Mouse (Mus musculus) forebrain, embryonic 13.5 days (tissue): Measurements from ENCODE around the gene Tmem130. TPM values are rescaled to one million over a fixed set of nuclear protein-coding genes. Genes with fewer than 3 reads are reported as not detected.
A peak's percentile ranks its signal among the peaks of the same experiment; 100 is the strongest.

Source experiments
- ATAC-seq: fragments of 200-750 bp; cut with Nextera tagmentation; 2 replicates; pipeline ENCODE4 v1.8.0; 2017
- H3K27ac ChIP-seq: fragments of 300-500 bp; sonication (generic); 2 replicates; pipeline ENCODE4 v1.5.1; 2015; ENCODE audit warnings: inconsistent platforms, mild to moderate bottlenecking, moderate library complexity
- H3K27me3 ChIP-seq: fragments of 300-500 bp; sonication (generic); 2 replicates; pipeline ENCODE4 v1.6.1; 2015; ENCODE audit warnings: mild to moderate bottlenecking, inconsistent platforms
- H3K36me3 ChIP-seq: fragments of 300-500 bp; sonication (generic); 2 replicates; pipeline ENCODE4 v1.6.1; 2015; ENCODE audit warnings: mild to moderate bottlenecking, inconsistent platforms; ENCODE audit not compliant: poor library complexity, severe bottlenecking
- H3K4me1 ChIP-seq: fragments of 300-500 bp; sonication (generic); 2 replicates; pipeline ENCODE4 v1.6.1; 2015; ENCODE audit warnings: inconsistent platforms
- H3K4me2 ChIP-seq: fragments of 300-500 bp; sonication (generic); 2 replicates; pipeline ENCODE4 v1.6.1; 2015; ENCODE audit warnings: inconsistent platforms, mild to moderate bottlenecking, moderate library complexity
- H3K4me3 ChIP-seq: fragments of 300-500 bp; sonication (generic); 2 replicates; pipeline ENCODE4 v1.5.1; 2015; ENCODE audit warnings: mild to moderate bottlenecking, inconsistent platforms
- H3K9ac ChIP-seq: fragments of 300-500 bp; sonication (generic); 2 replicates; pipeline ENCODE4 v1.6.1; 2015; ENCODE audit warnings: mild to moderate bottlenecking, inconsistent platforms
- H3K9me3 ChIP-seq: fragments of 300-500 bp; sonication (generic); replicated peaks from 2 replicates; pipeline ENCODE4 v1.6.1; 2016; ENCODE audit warnings: inconsistent platforms
- WGBS: fragments of 180-500 bp; shearing (Covaris S2); methylation state at CpG from one replicate; pipeline ENCODE4 v1.1.7; 2015; 5-methylcytosine and 5-hydroxymethylcytosine counted together
- polyA plus RNA-seq: library from polyadenylated mRNA; unstranded; fragments of >200 nt; fragmentation: Nextera tagmentation; extraction: Ambion mirVana; gene quantifications from 2 replicates; pipeline ENCODE4 v1.2.1, GENCODE M21; 2015

The Tmem130 gene
- polyA plus RNA-seq, 1 experiment from 2014 or later, result 79.2 TPM

GRCm38 (mm10) chr5:144691421-144691820, 70.2 kb downstream of the Tmem130 start:
- Histone ChIP-seq H3K9ac (no peak overlapping the region), H3K4me1 (peaks cover 21% of the 10 kb centered on the region), H3K9me3 (no peaks in the 10 kb centered on the region; the same call in 1 of the 2 replicates), H3K27ac (no peak overlapping the region), H3K36me3 (no peaks in the 10 kb centered on the region), H3K27me3 (no peaks in the 10 kb centered on the region), H3K4me2 (no peak overlapping the region), H3K4me3 (no peak overlapping the region)
- ATAC-seq, result no peak
- 50% methylated on average over 4 of the region's 4 CpGs for WGBS

GRCm38 (mm10) chr5:144688371-144688770, 73.2 kb downstream of the Tmem130 start:
- no peak overlapping the region for H3K4me2 ChIP-seq
- H3K4me1 ChIP-seq, result peaks cover 7% of the 10 kb centered on the region; the same call in 1 of the 2 replicates
- no peak overlapping the region for H3K4me3 ChIP-seq
- WGBS, result 61% methylated on average over 4 of the region's 4 CpGs
- no peaks in the 10 kb centered on the region for H3K27me3 ChIP-seq
- no peak overlapping the region for H3K9ac ChIP-seq
- no peaks in the 10 kb centered on the region for H3K9me3 ChIP-seq
- H3K36me3 ChIP-seq, result no peaks in the 10 kb centered on the region
- ATAC-seq, result no peak
- H3K27ac ChIP-seq, result peak overlapping the region; percentile 19; the same call in 1 of the 2 replicates

Other genes with a start within 250 kb of the Tmem130 start
- 2.2 and 2.3 TPM in 2 replicates for gene Nptx2, start 215.9 kb downstream of the Tmem130 start, polyA plus RNA-seq
- gene Trrap, start 5.9 kb upstream of the Tmem130 start, polyA plus RNA-seq, result 80.9 and 82.1 TPM in 2 replicates
- gene Smurf1, start 204.0 kb upstream of the Tmem130 start, polyA plus RNA-seq, result 16.8 and 18.1 TPM in 2 replicates